Mouse (Mus musculus): ENCODE measurements around the gene Hoxa7.

The Hoxa7 gene

DNA sequence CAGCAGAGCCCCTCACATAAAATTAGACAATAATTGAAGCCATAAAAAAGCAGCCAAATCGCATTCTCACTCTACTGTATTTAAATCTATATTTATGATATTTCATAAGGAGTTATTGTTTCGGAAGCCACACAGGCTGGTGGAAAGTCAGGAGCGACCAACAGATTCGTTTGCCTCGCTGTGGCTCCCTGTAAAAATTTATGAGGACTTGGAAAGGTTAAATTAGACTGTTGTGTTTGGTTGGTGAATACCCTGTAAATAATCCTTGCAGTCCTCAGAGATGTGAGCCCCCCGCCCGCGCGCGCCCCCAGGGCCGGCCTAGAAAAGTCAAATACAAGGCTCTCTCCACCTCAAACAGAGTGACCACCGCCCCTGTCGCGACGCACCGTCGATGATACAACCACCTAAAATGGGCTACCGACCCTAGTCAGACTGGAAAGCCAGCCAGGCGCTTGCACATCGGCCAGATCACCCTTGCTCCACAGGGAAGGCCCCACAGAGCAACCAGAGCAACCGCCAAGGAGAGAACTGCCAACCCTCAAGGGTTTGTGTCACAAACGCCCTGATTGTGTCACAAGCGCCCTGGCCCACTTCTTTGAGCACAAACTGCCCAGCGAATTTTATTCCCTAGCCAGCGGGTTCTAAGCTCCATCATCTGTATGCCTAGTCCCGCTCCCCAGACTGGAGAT is 5.1 kb upstream of the Hoxa7 start:
- no peak for DNase-seq (ENCODE audit: extremely low spot score)

DNA sequence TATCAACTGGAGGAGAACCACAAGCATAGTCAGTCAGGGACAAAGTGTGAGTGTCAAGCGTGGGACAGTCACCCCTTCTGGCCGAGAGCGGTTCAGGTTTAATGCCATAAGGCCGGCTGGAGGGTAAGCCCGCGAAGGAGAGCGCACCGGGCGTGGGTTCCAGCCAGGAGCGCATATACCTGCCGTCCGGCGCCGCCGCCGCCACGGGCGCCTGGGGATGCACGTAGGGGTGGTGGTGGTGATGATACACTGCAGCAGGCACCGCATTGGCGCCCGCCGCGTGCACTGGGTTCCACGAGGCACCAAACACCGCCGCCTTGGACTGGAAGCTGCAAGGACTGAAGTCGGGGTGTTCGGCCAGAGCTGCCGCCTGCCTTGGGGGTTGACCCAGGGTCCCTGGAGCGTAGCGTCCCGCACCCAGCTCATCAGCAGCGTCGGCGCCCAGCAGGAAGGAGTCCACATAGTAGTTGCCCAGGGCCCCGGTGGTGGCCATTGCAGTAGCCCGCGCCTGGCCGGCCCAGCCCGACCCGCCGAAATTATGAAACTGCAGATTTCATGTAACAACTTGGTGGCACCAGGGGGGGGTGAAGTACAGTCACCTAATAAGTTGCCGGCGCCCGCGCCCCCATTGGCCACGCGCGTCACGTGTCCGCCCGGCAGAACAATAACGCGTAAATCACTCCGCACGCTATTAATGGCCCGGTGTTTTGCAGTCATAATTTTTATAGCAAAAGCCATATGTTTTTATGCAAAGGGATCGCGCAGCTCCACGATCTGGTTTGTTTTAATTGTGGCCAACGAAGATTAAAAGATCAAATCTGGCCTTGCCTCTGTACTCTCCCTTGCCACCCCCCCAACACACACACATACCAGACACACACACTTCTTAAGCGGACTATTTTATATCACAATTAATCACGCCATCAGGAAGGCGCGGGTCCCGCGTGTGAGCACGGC is 4.2 kb upstream of the Hoxa7 start:
- DNase-seq (ENCODE audit: extremely low spot score), result no peak

DNA sequence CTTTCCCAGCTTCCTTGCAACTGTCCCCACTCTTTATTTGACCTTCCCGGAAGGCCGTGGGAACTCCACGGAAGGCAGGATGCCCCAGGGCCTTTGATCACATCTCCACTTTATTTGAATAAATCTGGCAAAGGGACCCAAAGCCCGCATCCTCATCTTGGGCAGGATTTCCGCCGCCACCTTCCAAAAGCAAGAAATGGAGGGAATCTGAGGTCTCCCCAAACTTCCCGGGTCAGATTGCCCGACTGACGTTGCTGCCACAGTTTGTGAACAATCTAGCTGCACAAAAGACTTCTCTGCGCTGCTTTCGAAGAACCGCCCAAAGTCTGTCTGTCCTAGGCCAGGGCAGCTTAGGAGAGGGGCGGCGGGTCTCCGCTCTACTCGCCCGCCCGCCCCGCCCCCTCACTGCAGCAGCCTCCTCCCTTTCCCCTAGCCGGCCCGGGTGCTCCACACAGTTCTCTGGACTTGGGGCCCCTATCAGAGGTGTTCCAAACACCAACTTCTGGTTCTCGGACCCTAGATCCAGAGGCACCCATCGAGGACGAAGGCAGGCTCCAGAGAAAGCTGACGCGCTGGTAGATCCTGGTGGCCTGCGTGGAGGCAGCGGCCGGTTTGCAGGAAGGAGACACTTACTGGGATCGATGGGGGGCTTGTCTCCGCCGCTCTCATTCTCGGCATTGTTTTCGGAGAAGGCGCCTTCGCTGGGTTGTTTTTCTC is 3.4 kb upstream of the Hoxa7 start:
- no peak for DNase-seq (ENCODE audit: extremely low spot score)

DNA sequence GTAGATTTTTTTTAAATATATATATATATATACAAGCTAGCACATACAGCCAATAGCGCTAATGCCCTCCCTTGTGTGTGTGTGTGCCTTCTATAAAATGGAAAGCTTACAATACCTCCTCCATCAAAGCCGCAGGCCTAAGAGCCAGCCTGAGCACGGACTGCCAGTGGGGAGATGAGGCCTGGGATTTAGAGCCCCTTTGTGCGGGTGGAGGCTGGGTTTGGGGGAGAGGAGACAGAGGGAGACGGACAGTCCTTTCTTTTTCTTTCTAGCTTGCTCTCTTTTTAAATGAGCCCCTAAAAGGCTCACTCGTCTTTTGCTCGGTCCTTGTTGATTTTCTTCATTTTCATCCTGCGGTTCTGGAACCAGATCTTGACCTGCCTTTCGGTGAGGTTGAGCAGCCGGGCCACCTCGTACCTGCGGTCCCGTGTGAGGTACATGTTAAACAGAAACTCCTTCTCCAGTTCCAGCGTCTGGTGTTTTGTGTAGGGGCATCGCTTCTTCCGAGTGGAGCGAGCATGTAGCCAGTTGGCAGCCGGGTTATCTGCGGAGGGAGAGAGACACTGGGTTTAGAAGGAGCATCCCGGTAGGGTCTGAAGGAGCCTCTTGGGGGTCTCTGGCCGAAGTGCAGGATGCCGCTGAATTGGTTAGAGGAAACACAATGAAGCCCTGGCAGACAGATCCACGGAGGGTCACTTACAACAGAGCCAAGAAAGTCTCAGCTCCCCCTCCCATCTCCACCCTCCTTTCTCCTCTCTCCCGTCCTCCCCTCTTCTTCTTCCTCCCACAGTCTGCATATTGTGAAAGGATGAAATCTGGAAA is 2.5 kb upstream of the Hoxa7 start:
- DNase-seq (ENCODE audit: extremely low spot score), result no peak

DNA sequence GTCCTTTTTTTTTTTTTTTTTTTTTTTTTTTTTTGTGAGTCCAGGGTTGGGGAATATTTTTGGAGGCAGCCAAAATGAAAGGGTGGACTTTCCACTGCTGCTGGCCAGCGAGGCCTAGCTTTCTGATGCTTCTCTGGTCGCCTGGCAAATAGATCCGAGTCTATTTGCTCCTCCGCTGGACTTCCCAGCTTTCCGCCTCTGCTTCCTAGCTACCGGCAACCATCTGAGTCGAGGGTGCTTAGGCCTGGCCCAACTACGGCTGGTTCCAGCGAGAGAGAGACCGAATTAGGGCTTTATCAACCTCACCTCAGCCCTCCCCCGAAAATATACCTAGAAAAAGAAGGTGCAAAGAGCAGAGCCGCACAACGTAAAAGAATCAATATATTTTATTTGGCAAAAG is 1.1 kb upstream of the Hoxa7 start:
- no peak for DNase-seq (ENCODE audit: extremely low spot score)

DNA sequence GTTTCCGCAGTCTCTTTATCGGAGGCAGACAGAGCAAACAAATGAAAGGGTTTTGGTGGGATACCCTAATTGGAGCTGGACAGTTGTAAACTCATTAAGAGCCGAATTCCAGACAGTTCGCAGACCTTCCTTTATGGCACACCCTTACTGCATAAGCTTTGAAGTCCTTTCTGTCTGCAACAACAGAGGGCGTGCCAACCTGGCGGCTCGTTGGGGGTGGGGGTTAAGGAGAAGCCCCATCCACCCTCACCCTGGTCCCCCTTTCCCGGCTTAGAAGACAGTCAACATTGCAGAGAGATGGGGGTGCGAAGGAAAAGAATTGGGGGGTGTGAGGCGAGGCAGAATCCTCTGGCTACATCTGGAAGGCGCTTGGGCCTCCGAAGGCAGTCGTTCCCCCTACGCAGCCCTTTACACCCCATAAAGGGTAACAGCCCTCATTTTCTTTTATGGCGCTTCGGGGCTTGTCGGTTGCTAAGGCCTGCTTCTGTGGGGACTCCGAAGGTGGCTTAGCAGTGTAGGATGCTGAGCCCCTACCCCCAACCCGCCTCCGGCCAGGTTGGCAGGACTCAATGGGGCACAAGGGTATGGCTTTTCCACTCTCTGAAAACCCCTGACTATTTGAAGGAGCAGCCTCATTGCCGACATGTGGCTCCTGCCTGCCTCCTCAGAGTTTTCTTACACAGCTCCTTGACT is 485 bp upstream of the Hoxa7 start:
- no peak for DNase-seq (ENCODE audit: extremely low spot score)

DNA sequence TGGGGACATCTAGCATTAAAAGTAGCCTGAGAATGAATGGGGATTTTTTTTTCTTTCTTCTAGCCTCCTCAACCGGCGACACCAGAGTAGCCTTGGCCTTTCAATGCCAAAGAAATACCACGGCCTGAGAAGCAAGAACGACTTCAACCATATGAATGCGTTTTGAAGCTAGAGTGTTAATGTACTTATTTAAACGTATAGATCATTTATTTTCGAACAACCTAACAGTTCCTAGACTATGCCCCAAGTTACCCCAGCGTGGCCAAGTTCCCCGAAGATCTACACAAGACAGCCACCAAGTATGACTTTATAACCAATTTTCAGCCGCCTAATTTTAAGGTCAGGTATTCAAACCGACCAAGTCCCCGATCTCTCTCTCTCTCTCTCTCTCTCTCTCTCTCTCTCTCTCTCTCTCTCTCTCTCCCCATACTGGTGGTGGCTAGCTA is 766 bp downstream of the Hoxa7 start:
- DNase-seq (ENCODE audit: extremely low spot score), result no peak

DNA sequence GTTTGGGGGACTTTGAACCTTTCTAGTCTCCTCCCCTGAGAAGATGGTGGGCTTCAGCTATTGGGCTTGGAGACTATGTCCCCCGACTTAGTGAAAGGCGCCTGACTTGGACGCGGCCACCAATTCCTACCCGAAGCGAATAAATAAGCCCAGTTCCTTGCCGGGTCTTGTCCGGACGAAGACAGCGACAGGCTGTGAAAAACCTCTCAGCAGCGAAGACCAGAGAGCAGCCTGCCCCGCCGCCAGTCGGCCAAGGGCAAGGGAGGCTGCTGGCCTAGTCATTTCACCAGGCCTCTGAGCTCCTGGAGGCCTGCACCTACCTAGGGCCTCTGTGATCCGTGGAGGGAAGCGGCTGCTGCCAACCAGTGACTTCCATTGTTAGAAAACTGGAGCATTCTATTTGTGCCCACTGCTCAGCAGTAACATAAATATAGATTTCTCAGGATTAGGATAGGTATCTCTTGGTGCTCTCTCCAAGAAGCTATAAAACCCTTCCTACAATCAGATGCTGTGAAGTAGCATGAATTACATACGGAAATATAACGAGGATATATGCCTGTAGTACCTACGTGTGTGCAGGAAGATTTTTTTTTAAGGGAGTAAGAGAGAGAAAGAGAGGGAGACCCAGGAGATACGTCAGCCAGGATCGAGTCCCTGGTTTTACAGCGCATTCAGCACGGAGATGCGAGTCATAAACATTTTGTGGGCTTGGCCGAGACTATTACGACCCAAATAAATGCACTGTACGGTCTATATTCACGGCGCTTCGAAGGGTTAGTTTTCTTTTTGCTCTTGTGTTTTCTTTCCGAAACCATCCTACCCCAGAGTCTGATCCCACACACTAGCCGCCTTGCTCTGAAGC is 1.4 kb downstream of the Hoxa7 start:
- DNase-seq (ENCODE audit: extremely low spot score), result no peak

DNA sequence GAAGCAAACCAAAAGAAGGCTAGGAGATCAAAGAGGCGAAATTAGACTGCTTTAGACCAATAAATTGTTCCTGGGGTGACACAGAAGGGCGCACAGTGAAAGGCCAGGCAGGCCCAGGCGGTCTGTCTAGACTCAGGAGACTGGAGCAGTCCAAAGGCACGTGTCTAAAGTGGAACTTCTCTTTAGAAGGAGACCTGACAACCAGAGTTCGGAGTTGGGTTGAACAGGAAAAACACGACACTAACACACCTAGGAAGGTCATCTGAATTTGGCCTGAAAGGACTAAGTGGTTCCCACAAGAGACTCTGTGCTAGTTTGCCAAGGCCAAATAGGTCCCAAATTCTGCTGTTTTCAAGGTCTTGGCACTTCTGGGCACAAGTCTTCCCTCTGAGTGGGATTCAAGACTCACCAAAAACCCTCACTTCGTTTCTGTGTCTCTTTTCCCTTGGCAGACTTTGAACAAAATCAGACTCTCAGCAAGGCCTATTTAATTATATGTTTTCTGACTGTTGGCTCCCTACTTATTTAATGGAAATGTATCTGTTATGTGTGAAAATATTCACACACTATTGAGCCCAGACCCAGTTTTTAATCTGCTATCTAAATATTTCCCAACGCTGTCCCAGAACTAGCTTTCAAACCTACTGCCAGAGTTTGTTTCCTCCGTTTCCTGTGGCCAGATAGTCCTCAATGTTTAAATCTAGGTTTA is 2.3 kb downstream of the Hoxa7 start:
- no peak for DNase-seq (ENCODE audit: extremely low spot score)

DNA sequence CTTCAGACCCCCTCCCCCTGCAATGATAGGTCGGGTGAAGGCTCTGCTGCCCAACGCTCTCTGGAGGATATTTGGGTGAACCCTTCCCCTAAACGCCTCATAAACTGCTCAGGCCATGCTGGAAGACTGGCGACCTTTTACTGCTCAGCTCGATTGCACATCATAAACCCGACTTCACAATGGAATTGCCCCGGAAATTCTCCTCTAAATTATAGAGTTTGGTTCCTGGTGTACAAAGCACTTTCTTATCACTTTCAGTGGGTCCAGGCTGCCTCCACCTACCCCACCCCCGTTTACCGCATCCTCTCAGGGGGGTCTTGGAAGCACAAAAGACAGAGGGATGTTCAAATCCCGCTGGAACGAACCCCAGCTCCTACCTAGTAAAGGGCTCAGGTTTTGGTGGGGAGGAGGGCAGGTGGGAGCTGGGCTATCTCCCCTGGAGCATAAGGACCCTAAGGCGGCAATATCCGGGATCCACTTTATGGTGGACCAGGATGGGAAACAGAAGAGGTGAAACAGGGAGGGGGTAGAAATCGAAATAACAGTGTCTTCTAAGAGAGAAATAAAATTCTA is 2.9 kb downstream of the Hoxa7 start:
- no peak for DNase-seq (ENCODE audit: extremely low spot score)

DNA sequence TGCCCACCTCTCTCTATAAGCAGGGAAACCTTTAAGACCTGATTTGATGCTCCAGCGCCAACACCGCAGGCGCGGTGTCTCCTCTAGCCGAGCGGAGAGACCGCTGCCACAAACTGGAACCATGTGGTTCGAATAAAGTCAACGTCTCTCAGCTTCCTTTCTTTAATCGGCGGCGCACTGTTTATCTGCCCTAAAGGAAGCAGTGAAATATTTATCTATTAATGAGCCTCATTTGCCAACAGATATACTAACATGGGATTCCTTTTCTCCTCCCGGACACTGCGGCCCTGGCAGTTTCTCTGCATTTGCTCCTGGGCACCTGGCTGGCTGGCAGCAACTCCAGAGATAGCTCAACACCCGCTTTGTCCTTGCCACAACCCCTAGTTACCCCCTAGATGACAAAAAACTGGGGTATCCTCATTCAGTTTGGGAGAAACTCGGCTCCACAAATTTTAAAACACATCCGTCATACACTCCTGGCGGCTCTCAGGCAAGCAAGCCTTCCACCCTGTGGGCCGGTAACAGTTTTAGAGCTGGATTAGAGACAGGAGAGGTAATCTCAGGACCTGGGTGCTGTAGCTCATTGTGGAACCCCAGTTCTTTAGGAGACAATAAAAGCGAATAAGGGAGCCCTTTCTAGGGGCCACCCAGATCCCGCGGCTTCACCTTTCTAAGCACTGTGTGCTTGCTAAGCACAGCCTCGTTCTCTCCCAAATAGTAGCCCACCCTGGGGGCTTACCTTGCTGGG is 3.6 kb downstream of the Hoxa7 start:
- DNase-seq (ENCODE audit: extremely low spot score), result no peak

DNA sequence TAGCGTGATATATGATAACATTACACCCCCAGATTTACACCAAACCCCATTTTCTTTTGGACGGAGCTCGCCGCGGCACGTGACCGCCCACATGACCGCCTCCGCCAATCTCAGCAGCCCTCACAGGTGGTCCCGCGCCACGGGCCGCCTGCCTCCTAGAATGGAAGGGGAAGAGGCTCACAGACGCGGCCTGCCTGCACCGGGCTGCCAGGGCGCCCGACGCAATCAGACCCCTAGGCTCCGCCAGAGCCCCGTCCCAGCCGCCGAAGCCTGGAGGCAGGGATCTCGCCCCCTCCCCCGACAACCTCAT is 4.2 kb downstream of the Hoxa7 start:
- peak; percentile 84 for DNase-seq (ENCODE audit: extremely low spot score)

DNA sequence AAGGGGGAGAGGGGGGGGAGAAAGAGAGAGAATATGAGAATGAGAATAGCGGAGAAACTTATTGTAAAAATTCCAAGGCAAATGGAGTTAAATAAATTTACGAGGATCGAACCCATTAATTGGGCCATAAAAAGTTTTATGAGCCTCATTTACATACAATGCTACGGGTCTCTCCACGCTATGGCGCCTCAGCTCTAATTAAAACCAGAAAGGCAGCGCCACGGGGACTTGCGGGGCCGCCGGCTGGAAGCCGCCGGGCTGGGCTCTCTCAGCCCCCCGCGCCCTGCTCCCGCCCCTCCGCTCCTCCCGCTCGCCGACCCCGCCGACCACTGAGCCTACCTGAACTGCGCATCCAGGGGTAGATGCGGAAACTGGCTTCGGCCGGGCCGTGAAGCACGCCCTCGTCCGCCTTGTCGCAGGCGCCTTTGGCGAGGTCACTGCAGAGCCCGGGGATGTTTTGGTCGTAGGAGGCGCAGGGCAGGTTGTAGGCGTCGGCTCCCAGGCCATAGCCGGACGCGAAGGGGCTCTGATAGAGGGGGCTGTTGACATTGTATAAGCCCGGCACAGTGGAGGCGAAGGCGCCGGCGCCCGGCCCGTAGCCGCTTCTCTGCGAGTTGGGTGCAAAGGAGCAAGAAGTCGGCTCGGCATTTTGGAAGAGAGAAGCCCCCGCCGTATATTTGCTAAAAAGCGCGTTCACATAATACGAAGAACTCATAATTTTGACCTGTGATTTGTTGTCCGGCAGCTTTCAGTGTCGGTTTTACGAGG is 4.8 kb downstream of the Hoxa7 start:
- DNase-seq (ENCODE audit: extremely low spot score), result no peak

DNA sequence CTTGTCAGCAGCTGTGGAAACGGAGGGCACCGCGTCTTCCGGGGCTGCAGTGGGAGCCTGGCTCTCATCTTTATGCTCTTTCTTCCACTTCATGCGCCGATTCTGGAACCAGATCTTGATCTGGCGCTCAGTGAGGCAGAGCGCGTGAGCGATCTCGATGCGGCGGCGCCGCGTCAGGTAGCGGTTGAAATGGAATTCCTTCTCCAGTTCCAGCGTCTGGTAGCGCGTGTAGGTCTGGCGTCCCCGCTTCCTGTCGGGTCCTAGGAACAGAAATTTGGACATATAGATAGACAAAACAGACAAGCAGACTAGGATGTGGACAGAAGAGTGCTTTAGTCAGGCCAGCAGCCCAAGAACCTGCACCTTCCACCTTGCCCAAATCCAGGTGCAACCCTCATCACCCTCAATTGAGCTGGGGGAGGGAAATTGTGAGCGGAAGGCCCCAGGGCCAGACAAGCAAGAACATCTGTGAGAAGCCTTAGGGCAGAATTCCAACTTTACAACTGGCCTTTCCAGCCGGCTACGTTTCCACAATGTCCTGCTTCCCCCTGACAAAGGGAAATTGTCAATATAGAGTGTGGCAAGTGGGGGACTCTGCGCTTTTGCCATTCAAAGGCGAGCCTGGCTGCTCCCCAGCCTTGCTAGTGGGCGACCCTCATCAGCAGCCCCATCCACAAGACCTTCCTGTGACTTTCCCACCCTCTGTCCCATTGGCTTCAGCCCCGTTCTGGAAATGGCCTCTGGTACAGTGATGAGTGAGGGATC is 5.7 kb downstream of the Hoxa7 start:
- no peak for DNase-seq (ENCODE audit: extremely low spot score)

DNA sequence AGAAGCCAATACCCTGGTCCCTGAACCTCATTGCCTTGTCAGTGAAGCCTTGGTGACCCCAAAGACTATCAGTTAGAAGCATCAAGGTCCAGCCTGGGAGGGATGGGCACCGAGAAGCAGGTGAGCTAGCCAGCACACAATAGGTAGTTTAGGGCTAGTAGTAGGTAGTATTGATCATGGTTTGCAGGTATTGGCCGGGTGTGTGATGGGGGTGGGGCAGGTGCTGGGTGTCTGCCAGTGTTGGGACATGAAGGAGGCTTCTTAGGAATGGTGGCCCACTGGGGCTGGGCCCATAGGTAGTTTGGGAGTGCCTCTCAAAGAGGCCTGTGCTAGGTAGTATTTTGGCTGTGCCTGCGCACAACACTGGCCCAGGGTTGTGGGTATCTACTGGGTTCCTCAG is 6.6 kb downstream of the Hoxa7 start:
- no peak for DNase-seq (ENCODE audit: extremely low spot score)

DNA sequence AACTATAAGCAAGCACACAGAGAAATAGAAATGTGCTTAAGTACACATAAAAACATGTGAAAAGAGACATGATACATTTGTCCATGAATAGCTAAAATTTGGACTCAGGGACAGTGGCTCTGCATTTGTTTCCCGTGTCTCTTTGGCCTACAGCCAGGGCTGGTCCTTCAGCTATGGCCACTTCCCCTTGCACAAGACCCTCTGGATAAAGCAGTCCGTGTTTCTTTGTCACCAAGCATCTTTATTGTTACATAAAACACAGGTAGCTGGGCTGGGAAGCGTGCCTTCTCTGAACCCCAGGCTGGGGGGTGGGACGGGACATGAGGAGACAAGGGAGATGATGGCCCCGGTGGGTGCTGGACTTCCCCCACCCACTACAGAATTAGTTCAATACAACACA is 7.4 kb downstream of the Hoxa7 start:
- no peak for DNase-seq (ENCODE audit: extremely low spot score)

Data from embryo, embryonic 9.5 days (tissue).